Mouse (Mus musculus): ENCODE measurements around the gene Rapgef4.

GRCm38 (mm10) chr2:72280524-72280923 is 299.5 kb downstream of the Rapgef4 start:
- TF ChIP-seq TAL1 (IDR thresholded peaks at IDR 0.05; ENCODE audit: low read length) (no peak), GATA1 (IDR thresholded peaks at IDR 0.05; ENCODE audit: low read length) (no peak)
